Mouse (Mus musculus) liver, embryonic 16.5 days (tissue): ENCODE measurements around the gene Zbtb40. TPM values are rescaled to one million over a fixed set of nuclear protein-coding genes. Genes with fewer than 3 reads are reported as not detected.

Experiments used
- ATAC-seq: fragments of 200-750 bp; cut with Nextera tagmentation; 2 replicates; pipeline ENCODE4 v1.8.0; 2017; ENCODE audit warnings: low read depth, mild to moderate bottlenecking, moderate number of reproducible peaks, moderate library complexity
- H3K27ac ChIP-seq: fragments of 300-500 bp; sonication (generic); 2 replicates; pipeline ENCODE4 v1.5.1; 2014; ENCODE audit warnings: mild to moderate bottlenecking, low read length
- H3K27me3 ChIP-seq: fragments of 300-500 bp; sonication (generic); 2 replicates; pipeline ENCODE4 v1.6.1; 2014; ENCODE audit warnings: low read depth, low read length, mixed read lengths; ENCODE audit not compliant: control insufficient read depth, insufficient read depth
- H3K36me3 ChIP-seq: fragments of 300-500 bp; sonication (generic); 2 replicates; pipeline ENCODE4 v1.6.1; 2014; ENCODE audit warnings: mild to moderate bottlenecking; ENCODE audit not compliant: control insufficient read depth, insufficient read depth
- H3K4me1 ChIP-seq: fragments of 300-500 bp; sonication (generic); 2 replicates; pipeline ENCODE4 v1.6.1; 2014; ENCODE audit warnings: low read depth, low read length, mixed read lengths; ENCODE audit not compliant: control insufficient read depth
- H3K4me2 ChIP-seq: fragments of 300-500 bp; sonication (generic); 2 replicates; pipeline ENCODE4 v1.6.1; 2014; ENCODE audit warnings: low read depth, low read length, mixed read lengths
- H3K4me3 ChIP-seq: fragments of 300-500 bp; sonication (generic); 2 replicates; pipeline ENCODE4 v1.5.1; 2014; ENCODE audit warnings: low read depth, mild to moderate bottlenecking, low read length
- H3K9ac ChIP-seq: fragments of 300-500 bp; sonication (generic); 2 replicates; pipeline ENCODE4 v1.6.1; 2014; ENCODE audit warnings: low read depth, low read length
- H3K9me3 ChIP-seq: fragments of 300-500 bp; sonication (generic); replicated peaks from 2 replicates; pipeline ENCODE4 v1.6.1; 2016; ENCODE audit warnings: low read length; ENCODE audit not compliant: control insufficient read depth
- WGBS: fragments of 180-500 bp; shearing (Covaris S2); extraction: QIAGEN DNeasy Blood & Tissue Kit; methylation state at CpG from one replicate; pipeline ENCODE4 v1.1.7; 2014; ENCODE audit not compliant: insufficient replicate concordance; 5-methylcytosine and 5-hydroxymethylcytosine counted together
- polyA plus RNA-seq: library from polyadenylated mRNA; unstranded; fragments of >200 nt; fragmentation: Nextera tagmentation; extraction: Ambion mirVana; gene quantifications from 2 replicates; pipeline ENCODE4 v1.2.1, GENCODE M21; 2015

Zbtb40 gene
- polyA plus RNA-seq, 1 experiment from 2014 or later: 1.6 TPM

DNA sequence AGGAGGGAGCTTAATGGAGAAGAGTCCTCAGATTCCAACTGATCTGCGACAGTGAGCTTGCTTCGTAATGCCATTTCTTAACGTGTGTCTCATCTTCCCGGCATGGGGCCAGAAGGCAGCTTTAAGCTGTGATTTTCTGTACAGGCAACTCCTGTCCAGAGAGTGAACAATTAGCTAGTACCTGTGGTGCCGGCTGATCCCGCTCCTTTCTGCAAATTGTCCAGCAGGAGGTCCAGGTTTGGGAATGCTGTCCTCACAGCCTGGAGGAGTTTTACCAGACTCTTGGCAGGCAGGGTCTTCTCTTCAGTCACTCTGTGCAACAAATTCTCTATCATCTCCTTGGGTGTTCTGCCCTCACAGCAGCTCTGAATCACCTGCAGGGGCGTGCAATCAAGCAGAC is 47.6 kb downstream of the Zbtb40 start:
- ATAC-seq: no peak
- Histone ChIP-seq H3K9me3 (no peaks in the 10 kb centered on the region), H3K36me3 (no peaks in the 10 kb centered on the region), H3K27me3 (no peaks in the 10 kb centered on the region), H3K4me1 (no peaks in the 10 kb centered on the region), H3K9ac (no peak overlapping the region), H3K4me3 (no peak overlapping the region), H3K27ac (no peak overlapping the region), H3K4me2 (no peak overlapping the region)
- 82% methylated on average over 7 of the region's 7 CpGs for WGBS

DNA sequence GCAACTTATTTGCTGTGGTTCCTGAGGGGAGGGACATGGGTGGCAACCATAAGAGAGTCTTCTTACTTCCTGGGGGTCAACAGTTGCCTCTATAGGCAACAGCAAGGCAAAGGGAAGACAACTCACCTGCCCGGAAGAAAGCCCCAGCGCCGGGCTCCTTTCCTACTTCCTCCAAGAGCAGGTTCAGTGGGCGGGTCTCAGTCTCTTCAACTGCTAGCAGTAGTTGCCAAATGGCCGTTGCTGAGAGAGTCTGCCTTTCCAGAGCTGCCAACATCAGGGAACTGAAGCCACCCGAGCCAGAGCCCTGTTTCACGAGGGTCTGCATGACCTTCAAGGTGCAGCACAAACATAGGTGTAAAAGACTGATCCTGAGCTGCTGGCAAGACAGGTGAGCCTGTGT is 50.2 kb downstream of the Zbtb40 start:
- 65% methylated on average over 7 of the region's 7 CpGs for WGBS
- Histone ChIP-seq H3K4me2 (no peak overlapping the region), H3K9me3 (no peaks in the 10 kb centered on the region), H3K36me3 (no peaks in the 10 kb centered on the region), H3K4me1 (no peaks in the 10 kb centered on the region), H3K27ac (no peak overlapping the region), H3K27me3 (no peaks in the 10 kb centered on the region), H3K9ac (no peak overlapping the region), H3K4me3 (no peak overlapping the region)
- ATAC-seq: no peak

GRCm38 (mm10) chr4:136997723-136998345 is 50.8 kb downstream of the Zbtb40 start:
- H3K9ac ChIP-seq: no peak overlapping the region
- H3K4me2 ChIP-seq: no peak overlapping the region
- H3K4me3 ChIP-seq: no peak overlapping the region
- H3K27ac ChIP-seq: no peak overlapping the region
- no peak for ATAC-seq
- no peaks in the 10 kb centered on the region for H3K27me3 ChIP-seq
- no peaks in the 10 kb centered on the region for H3K9me3 ChIP-seq
- H3K36me3 ChIP-seq: no peaks in the 10 kb centered on the region
- H3K4me1 ChIP-seq: no peaks in the 10 kb centered on the region
- WGBS: 82% methylated on average over 12 of the region's 12 CpGs

GRCm38 (mm10) chr4:136996933-136997332 is 51.7 kb downstream of the Zbtb40 start:
- no peak for ATAC-seq
- WGBS: 66% methylated on average over 7 of the region's 7 CpGs
- Histone ChIP-seq H3K4me1 (no peaks in the 10 kb centered on the region), H3K4me3 (no peak overlapping the region), H3K27me3 (no peaks in the 10 kb centered on the region), H3K9me3 (no peaks in the 10 kb centered on the region), H3K9ac (no peak overlapping the region), H3K4me2 (no peak overlapping the region), H3K36me3 (no peaks in the 10 kb centered on the region), H3K27ac (no peak overlapping the region)

GRCm38 (mm10) chr4:136995361-136995760 is 53.2 kb downstream of the Zbtb40 start:
- no peak overlapping the region for H3K4me2 ChIP-seq
- H3K27ac ChIP-seq: no peak overlapping the region
- H3K4me3 ChIP-seq: no peak overlapping the region
- no peaks in the 10 kb centered on the region for H3K27me3 ChIP-seq
- H3K36me3 ChIP-seq: no peaks in the 10 kb centered on the region
- no peaks in the 10 kb centered on the region for H3K4me1 ChIP-seq
- WGBS: 79% methylated on average over 14 of the region's 14 CpGs
- no peak overlapping the region for H3K9ac ChIP-seq
- ATAC-seq: no peak
- no peaks in the 10 kb centered on the region for H3K9me3 ChIP-seq

DNA sequence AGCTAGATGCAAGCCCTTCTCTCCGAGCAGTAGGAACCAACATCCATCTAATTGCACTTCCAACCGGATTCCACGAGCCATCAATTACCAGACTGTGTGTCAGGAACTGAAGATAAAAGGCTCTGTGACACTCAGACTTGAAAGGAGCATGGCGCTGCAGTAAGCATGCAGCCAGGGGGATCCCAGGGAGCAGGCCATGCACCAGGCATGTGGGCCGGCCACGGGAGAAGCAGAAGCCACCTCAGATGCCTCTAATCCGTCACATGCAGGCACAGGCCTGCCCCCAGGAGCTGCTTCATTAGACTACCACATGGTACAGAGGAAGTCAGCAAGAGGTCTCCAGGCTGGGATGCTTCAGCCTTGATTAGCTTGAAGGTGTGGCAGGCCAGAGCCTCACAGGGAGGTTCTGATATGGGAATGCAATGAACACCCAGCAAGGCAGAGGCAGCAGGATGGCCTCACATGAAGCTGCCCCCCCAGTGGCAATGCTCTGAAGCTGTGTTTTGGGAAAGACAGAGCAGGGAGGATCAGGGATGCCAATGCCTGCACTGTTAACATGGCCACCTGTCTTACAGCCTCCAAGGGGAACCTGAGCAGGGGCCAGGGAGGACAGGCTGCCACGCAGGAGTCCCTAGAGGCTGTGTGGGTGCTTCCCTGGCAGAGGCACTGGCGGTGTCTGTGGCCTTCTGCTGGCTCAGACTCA is 66.5 kb downstream of the Zbtb40 start:
- ATAC-seq: no peak
- H3K4me2 ChIP-seq: no peak overlapping the region

DNA sequence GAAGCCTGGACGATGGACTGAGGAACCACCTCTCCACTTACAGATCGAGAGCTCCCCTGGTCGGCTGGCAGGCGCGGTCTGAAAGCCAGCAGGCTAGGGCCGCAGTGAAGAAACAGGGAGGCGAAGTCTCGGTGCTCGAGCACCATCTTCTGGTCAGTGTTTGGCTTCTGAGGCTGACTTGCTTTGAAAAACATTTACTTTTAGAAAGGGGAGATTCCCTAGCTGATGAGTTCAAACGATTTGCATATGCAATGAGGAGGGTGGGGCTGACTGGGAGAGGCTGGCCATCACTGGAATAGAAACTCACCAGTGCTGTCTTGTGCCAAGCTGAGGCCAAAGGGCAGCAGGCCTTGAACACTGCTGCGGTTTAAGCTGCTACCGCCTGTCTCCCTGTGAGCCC is 67.3 kb downstream of the Zbtb40 start:
- H3K9ac ChIP-seq: no peak overlapping the region

More for the DNA sequence above, 66.5 kb downstream of the Zbtb40 start:
- no peak overlapping the region for H3K4me3 ChIP-seq
- no peaks in the 10 kb centered on the region for H3K4me1 ChIP-seq
- no peaks in the 10 kb centered on the region for H3K9me3 ChIP-seq
- no peak overlapping the region for H3K9ac ChIP-seq
- WGBS: 63% methylated on average over 9 of the region's 9 CpGs
- no peak overlapping the region for H3K27ac ChIP-seq
- H3K27me3 ChIP-seq: 0 out of 2 replicates have a peak, but pooled peaks cover 2% of the 10 kb centered on the region
- no peaks in the 10 kb centered on the region for H3K36me3 ChIP-seq

GRCm38 (mm10) chr4:136980921-136981320 is 67.7 kb downstream of the Zbtb40 start:
- 78% methylated on average over 4 of the region's 4 CpGs for WGBS
- H3K27ac ChIP-seq: no peak overlapping the region
- H3K9ac ChIP-seq: no peak overlapping the region
- no peaks in the 10 kb centered on the region for H3K4me1 ChIP-seq
- H3K36me3 ChIP-seq: no peaks in the 10 kb centered on the region
- no peak overlapping the region for H3K4me2 ChIP-seq
- no peaks in the 10 kb centered on the region for H3K9me3 ChIP-seq
- 0 out of 2 replicates have a peak, but pooled peaks cover 2% of the 10 kb centered on the region for H3K27me3 ChIP-seq
- no peak overlapping the region for H3K4me3 ChIP-seq
- no peak for ATAC-seq

More for the DNA sequence above, 67.3 kb downstream of the Zbtb40 start:
- Histone ChIP-seq H3K4me2 (no peak overlapping the region), H3K4me1 (no peaks in the 10 kb centered on the region), H3K27me3 (0 out of 2 replicates have a peak, but pooled peaks cover 2% of the 10 kb centered on the region), H3K4me3 (no peak overlapping the region), H3K27ac (no peak overlapping the region), H3K9me3 (no peaks in the 10 kb centered on the region), H3K36me3 (no peaks in the 10 kb centered on the region)
- 45% methylated on average over 12 of the region's 12 CpGs for WGBS
- peak; percentile 43 for ATAC-seq

DNA sequence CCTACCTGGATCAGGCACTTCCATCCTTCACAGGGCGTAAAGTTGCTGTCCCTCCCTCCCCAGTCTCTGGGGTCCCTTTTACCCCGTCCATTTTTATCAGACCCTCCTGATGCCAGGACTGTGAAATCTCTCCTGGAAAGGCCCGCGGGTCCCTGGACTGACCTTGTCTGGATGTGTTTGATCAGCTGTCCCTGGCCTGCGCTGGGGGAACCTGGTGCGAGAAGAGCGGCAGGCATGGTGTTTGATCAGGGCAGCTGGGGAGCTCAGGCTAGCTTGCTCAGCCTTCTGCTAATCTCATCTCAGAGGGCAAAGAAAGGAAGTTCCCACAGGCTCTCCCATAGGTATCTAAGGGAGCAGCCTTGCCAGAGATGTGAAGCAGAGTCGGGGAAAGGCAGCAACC is 71.4 kb downstream of the Zbtb40 start:
- Histone ChIP-seq H3K4me1 (no peaks in the 10 kb centered on the region), H3K27ac (no peak overlapping the region), H3K36me3 (no peaks in the 10 kb centered on the region), H3K9ac (no peak overlapping the region), H3K4me3 (no peak overlapping the region), H3K4me2 (no peak overlapping the region), H3K27me3 (0 out of 2 replicates have a peak, but pooled peaks cover 2% of the 10 kb centered on the region), H3K9me3 (no peaks in the 10 kb centered on the region)
- ATAC-seq: no peak
- WGBS: 46% methylated on average over 8 of the region's 8 CpGs
